Mouse (Mus musculus): ENCODE measurements at regions not wholly inside any gene's neighbourhood (a gene's known extent, or its start where the extent isn't known, plus 50 kb on each side); places are given as distances from the start of the nearest gene placed in this dataset.
A peak's percentile ranks its signal among the peaks of the same experiment; 100 is the strongest.

GRCm38 (mm10) chr12:107753022-107753421 lies 250.4 kb downstream of the Bcl11b start:
- Histone ChIP-seq H3K4me3 (ENCODE audit: low read depth, low read length) (no peak overlapping the region), H3K27me3 (replicated peaks; ENCODE audit: control insufficient read depth, insufficient read depth, low read length) (no peaks in the 10 kb centered on the region), H3K9me3 (ENCODE audit: control insufficient read depth, low read length) (no peaks in the 10 kb centered on the region), H3K9ac (ENCODE audit: low read length) (no peak overlapping the region), H3K4me2 (ENCODE audit: low read length) (no peak overlapping the region), H3K4me1 (replicated peaks; ENCODE audit: control insufficient read depth, insufficient read depth, low read length) (peaks cover 17% of the 10 kb centered on the region), H3K27ac (ENCODE audit: low read depth) (no peak overlapping the region), H3K36me3 (ENCODE audit: control insufficient read depth, insufficient read depth, low read length) (no peaks in the 10 kb centered on the region)
- DNase-seq (ENCODE audit: low spot score) = no peak
- no peak for ATAC-seq (replicated peaks; ENCODE audit: low FRiP score, low TSS enrichment, low read depth)
- 58% methylated on average over 8 of the region's 8 CpGs for WGBS

- Histone ChIP-seq H3K4me1 (replicated peaks; ENCODE audit: control insufficient read depth, insufficient read depth, low read length) (peaks cover 23% of the 10 kb centered on the region), H3K9ac (ENCODE audit: low read length) (no peak overlapping the region), H3K4me3 (ENCODE audit: low read depth, low read length) (no peak overlapping the region), H3K36me3 (ENCODE audit: control insufficient read depth, insufficient read depth, low read length) (no peaks in the 10 kb centered on the region), H3K4me2 (ENCODE audit: low read length) (no peak overlapping the region), H3K9me3 (ENCODE audit: control insufficient read depth, low read length) (no peaks in the 10 kb centered on the region), H3K27ac (ENCODE audit: low read depth) (no peak overlapping the region), H3K27me3 (replicated peaks; ENCODE audit: control insufficient read depth, insufficient read depth, low read length) (no peaks in the 10 kb centered on the region)
- 66% methylated on average over 6 of the region's 6 CpGs for WGBS
- ATAC-seq (replicated peaks; ENCODE audit: low FRiP score, low TSS enrichment, low read depth) (no peak), DNase-seq (ENCODE audit: low spot score) (no peak)
Measured at GRCm38 (mm10) chr12:107753536-107753935, 249.9 kb downstream of the Bcl11b start.

GRCm38 (mm10) chr12:107754885-107755284 lies 248.5 kb downstream of the Bcl11b start:
- no peak overlapping the region for H3K9ac ChIP-seq (ENCODE audit: low read length)
- no peaks in the 10 kb centered on the region for H3K27me3 ChIP-seq (replicated peaks; ENCODE audit: control insufficient read depth, insufficient read depth, low read length)
- no peak overlapping the region for H3K27ac ChIP-seq (ENCODE audit: low read depth)
- H3K4me2 ChIP-seq (ENCODE audit: low read length) = no peak overlapping the region
- no peaks in the 10 kb centered on the region for H3K36me3 ChIP-seq (ENCODE audit: control insufficient read depth, insufficient read depth, low read length)
- ATAC-seq (replicated peaks; ENCODE audit: low FRiP score, low TSS enrichment, low read depth) = peak; percentile 44; the same call in 1 of the 2 replicates
- H3K4me3 ChIP-seq (ENCODE audit: low read depth, low read length) = no peak overlapping the region
- no peak for DNase-seq (ENCODE audit: low spot score)
- WGBS = 71% methylated on average over 8 of the region's 8 CpGs
- H3K9me3 ChIP-seq (ENCODE audit: control insufficient read depth, low read length) = no peaks in the 10 kb centered on the region
- peaks cover 25% of the 10 kb centered on the region for H3K4me1 ChIP-seq (replicated peaks; ENCODE audit: control insufficient read depth, insufficient read depth, low read length)

- no peak for DNase-seq (ENCODE audit: low spot score)
- no peak overlapping the region for H3K27ac ChIP-seq (ENCODE audit: low read depth)
- no peak for ATAC-seq (replicated peaks; ENCODE audit: low FRiP score, low TSS enrichment, low read depth)
- H3K4me2 ChIP-seq (ENCODE audit: low read length) = no peak overlapping the region
- WGBS = 91% methylated on average over 13 of the region's 13 CpGs
- no peaks in the 10 kb centered on the region for H3K9me3 ChIP-seq (ENCODE audit: control insufficient read depth, low read length)
- no peaks in the 10 kb centered on the region for H3K27me3 ChIP-seq (replicated peaks; ENCODE audit: control insufficient read depth, insufficient read depth, low read length)
- H3K9ac ChIP-seq (ENCODE audit: low read length) = no peak overlapping the region
- no peak overlapping the region for H3K4me3 ChIP-seq (ENCODE audit: low read depth, low read length)
- peaks cover 25% of the 10 kb centered on the region for H3K4me1 ChIP-seq (replicated peaks; ENCODE audit: control insufficient read depth, insufficient read depth, low read length)
- no peaks in the 10 kb centered on the region for H3K36me3 ChIP-seq (ENCODE audit: control insufficient read depth, insufficient read depth, low read length)
Measured at GRCm38 (mm10) chr12:107755820-107756517, 247.4 kb downstream of the Bcl11b start.

GRCm38 (mm10) chr12:107757184-107757583 lies 246.2 kb downstream of the Bcl11b start:
- no peak for ATAC-seq (replicated peaks; ENCODE audit: low FRiP score, low TSS enrichment, low read depth)

GRCm38 (mm10) chr12:107757996-107758791 lies 245.2 kb downstream of the Bcl11b start:
- 0 out of 2 replicates have a peak overlapping the region, but pooled peaks have one; percentile 6 for H3K27ac ChIP-seq (ENCODE audit: low read depth)
- peaks cover 25% of the 10 kb centered on the region for H3K4me1 ChIP-seq (replicated peaks; ENCODE audit: control insufficient read depth, insufficient read depth, low read length)
- no peak overlapping the region for H3K9ac ChIP-seq (ENCODE audit: low read length)
- no peaks in the 10 kb centered on the region for H3K9me3 ChIP-seq (ENCODE audit: control insufficient read depth, low read length)
- WGBS = 21% methylated on average over 15 of the region's 16 CpGs
- H3K27me3 ChIP-seq (replicated peaks; ENCODE audit: control insufficient read depth, insufficient read depth, low read length) = no peaks in the 10 kb centered on the region
- no peak overlapping the region for H3K4me3 ChIP-seq (ENCODE audit: low read depth, low read length)
- DNase-seq (ENCODE audit: low spot score) = peak; percentile 64
- H3K36me3 ChIP-seq (ENCODE audit: control insufficient read depth, insufficient read depth, low read length) = no peaks in the 10 kb centered on the region
- peak; percentile 48 for ATAC-seq (replicated peaks; ENCODE audit: low FRiP score, low TSS enrichment, low read depth)
- no peak overlapping the region for H3K4me2 ChIP-seq (ENCODE audit: low read length)

More at GRCm38 (mm10) chr12:107757184-107757583, 246.2 kb downstream of the Bcl11b start:
- WGBS = 31% methylated on average over 10 of the region's 10 CpGs
- H3K4me2 ChIP-seq (ENCODE audit: low read length) = no peak overlapping the region
- H3K27me3 ChIP-seq (replicated peaks; ENCODE audit: control insufficient read depth, insufficient read depth, low read length) = no peaks in the 10 kb centered on the region
- DNase-seq (ENCODE audit: low spot score) = no peak
- H3K27ac ChIP-seq (ENCODE audit: low read depth) = 0 out of 2 replicates have a peak overlapping the region, but pooled peaks have one; percentile 16
- H3K4me3 ChIP-seq (ENCODE audit: low read depth, low read length) = no peak overlapping the region
- peaks cover 25% of the 10 kb centered on the region for H3K4me1 ChIP-seq (replicated peaks; ENCODE audit: control insufficient read depth, insufficient read depth, low read length)
- H3K9ac ChIP-seq (ENCODE audit: low read length) = no peak overlapping the region
- H3K36me3 ChIP-seq (ENCODE audit: control insufficient read depth, insufficient read depth, low read length) = no peaks in the 10 kb centered on the region
- no peaks in the 10 kb centered on the region for H3K9me3 ChIP-seq (ENCODE audit: control insufficient read depth, low read length)

GRCm38 (mm10) chr12:107759291-107759690 lies 244.1 kb downstream of the Bcl11b start:
- Histone ChIP-seq H3K9ac (ENCODE audit: low read length) (no peak overlapping the region), H3K36me3 (ENCODE audit: control insufficient read depth, insufficient read depth, low read length) (no peaks in the 10 kb centered on the region), H3K4me1 (replicated peaks; ENCODE audit: control insufficient read depth, insufficient read depth, low read length) (peaks cover 25% of the 10 kb centered on the region), H3K4me2 (ENCODE audit: low read length) (no peak overlapping the region), H3K27me3 (replicated peaks; ENCODE audit: control insufficient read depth, insufficient read depth, low read length) (no peaks in the 10 kb centered on the region), H3K9me3 (ENCODE audit: control insufficient read depth, low read length) (no peaks in the 10 kb centered on the region), H3K27ac (ENCODE audit: low read depth) (no peak overlapping the region), H3K4me3 (ENCODE audit: low read depth, low read length) (no peak overlapping the region)
- 86% methylated on average over 5 of the region's 5 CpGs for WGBS
- DNase-seq (ENCODE audit: low spot score) = no peak
- ATAC-seq (replicated peaks; ENCODE audit: low FRiP score, low TSS enrichment, low read depth) = no peak

- ATAC-seq (replicated peaks; ENCODE audit: low FRiP score, low TSS enrichment, low read depth) = no peak
- Histone ChIP-seq H3K4me2 (ENCODE audit: low read length) (no peak overlapping the region), H3K9me3 (ENCODE audit: control insufficient read depth, low read length) (no peaks in the 10 kb centered on the region), H3K4me1 (replicated peaks; ENCODE audit: control insufficient read depth, insufficient read depth, low read length) (peaks cover 25% of the 10 kb centered on the region), H3K4me3 (ENCODE audit: low read depth, low read length) (no peak overlapping the region), H3K9ac (ENCODE audit: low read length) (no peak overlapping the region), H3K27ac (ENCODE audit: low read depth) (no peak overlapping the region), H3K27me3 (replicated peaks; ENCODE audit: control insufficient read depth, insufficient read depth, low read length) (no peaks in the 10 kb centered on the region), H3K36me3 (ENCODE audit: control insufficient read depth, insufficient read depth, low read length) (no peaks in the 10 kb centered on the region)
- WGBS = 85% methylated on average over 4 of the region's 4 CpGs
- DNase-seq (ENCODE audit: low spot score) = no peak
Measured at GRCm38 (mm10) chr12:107759911-107760310, 243.5 kb downstream of the Bcl11b start.
